Mouse (Mus musculus): Measurements from ENCODE around the gene Cxadr.

Cxadr gene

DNA sequence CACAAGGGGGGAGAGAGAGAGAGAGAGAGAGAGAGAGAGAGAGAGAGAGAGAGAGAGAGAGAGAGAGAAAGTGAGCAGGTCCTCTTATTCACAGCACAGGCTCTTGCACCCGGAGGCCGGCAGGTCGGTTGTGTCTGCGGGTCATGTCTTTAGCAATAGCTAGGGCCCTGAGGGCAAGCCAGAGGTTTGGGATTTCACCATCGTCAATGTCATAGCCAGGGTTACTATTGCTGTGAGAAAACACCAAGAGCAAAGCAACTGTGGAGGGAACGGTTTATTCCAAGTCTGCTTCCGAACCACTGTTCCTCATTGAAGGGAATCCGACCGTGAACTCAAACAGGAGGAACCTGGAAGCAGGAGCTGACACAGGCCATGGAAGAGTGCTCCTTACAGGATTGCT, 5.2 kb upstream of the Cxadr start:
- CTCF ChIA-PET: interaction anchor here in 1 of 4 experiments (0.7 kb wide), 2 partner anchors 65 to 1289 kb away, joined by 4 to 6 read pairs; no protein-coding TSS in a partner anchor
- POLR2A ChIA-PET: interaction anchor here in 2 of 4 experiments (0.6 to 1.3 kb wide), 3 partner anchors 21 to 148 kb away, joined by 3 to 6 read pairs (median 5); no protein-coding TSS in a partner anchor

DNA sequence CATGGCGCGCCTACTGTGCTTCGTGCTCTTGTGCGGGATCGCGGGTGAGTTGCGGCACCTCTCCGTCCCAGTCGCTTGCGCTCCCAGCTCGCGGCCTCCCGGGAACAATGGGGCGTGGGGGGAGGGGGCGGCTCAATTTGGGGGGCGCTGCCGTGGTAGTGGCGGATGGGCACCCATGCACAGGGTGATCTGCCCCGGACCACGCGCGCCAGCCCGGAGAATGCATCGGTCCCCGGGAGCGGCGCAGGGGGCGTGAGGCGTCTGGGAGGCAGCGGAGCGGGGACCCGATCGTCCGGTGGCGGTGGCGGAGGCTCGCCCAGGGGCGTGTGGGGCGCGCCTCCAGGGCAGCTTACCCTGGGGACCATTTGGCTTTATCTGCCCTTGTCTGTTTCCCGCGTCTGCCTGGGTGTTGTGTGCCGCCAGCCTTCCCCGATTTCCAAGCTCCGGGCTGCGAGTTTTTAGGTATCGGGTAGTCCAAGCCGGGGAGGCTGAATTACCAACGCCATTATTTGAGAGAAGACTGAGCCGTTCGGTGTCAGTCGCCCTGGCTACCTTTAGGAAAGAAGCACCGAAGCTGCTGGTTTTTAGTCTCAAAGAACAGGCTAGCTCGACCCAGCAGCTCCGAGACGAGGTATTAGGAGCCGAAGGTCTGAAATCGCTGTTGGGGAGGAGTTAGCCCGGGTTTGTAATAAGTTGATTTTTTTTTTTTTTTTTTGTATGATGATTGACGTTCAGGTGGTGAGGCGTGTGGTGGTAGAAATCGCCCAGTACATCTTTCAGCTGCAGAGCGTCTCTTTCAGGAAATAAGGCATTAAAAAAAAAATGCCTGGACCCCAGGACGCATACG, 765 bp downstream of the Cxadr start:
- CTCF ChIA-PET: interaction anchor here (0.7 to 2.4 kb wide), 7 partner anchors 15 to 125 kb away, joined by 3 to 17 read pairs (median 4); no protein-coding TSS in a partner anchor
- POLR2A ChIA-PET: interaction anchor here (0.5 to 3.1 kb wide), 42 partner anchors 9 to 1257 kb away, joined by 3 to 35 read pairs (median 4); no protein-coding TSS in a partner anchor

DNA sequence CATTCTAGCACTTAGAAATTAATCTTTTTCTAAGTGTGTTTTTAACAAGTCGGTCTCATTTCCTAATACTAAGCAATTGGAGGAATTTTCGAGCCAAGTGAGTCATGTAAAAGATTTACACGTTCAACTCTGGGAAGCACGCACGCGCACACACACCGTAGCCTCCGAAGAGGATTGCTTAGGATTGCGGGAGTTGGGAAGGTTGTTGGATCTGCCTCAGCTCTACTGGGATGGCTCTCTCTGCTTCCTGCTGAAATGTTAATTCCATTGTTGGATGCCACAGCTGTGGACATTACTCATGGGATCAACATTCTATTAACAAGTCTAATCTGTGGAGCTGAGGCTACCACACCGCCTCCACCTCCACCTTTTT, 1.4 kb downstream of the Cxadr start:
- CTCF ChIA-PET: interaction anchor here in 2 of 4 experiments (1.5 to 2.4 kb wide), 3 partner anchors 14 to 104 kb away, joined by 4 to 17 read pairs (median 7); no protein-coding TSS in a partner anchor
- POLR2A ChIA-PET: interaction anchor here (0.6 to 3.1 kb wide), 18 partner anchors 11 to 258 kb away, joined by 3 to 35 read pairs (median 4); no protein-coding TSS in a partner anchor

DNA sequence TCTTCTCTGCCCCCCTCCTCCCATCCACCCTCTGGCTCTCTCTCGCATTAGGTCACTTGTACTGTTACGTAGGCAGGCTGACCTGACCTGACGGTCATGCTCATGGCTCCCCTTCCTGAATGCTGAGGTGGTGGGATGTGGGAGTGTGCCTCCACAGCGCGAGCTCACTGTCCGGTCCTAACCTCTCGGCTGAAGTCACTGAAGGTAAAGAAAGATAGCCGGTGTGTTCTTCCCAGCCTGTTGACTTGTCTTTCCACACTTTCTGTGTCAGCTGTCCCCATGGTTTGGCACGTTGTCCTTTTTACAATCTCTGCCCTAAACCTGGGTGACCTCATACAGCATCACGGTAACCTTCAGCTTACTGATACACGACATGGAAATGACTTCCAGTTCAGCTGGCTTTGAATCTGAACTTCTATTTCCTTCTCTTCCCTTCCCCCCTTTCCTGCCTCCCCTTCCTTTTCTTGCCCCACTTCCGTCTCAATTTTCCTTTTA, 4.4 kb downstream of the Cxadr start:
- POLR2A ChIA-PET: interaction anchor here in 2 of 4 experiments (1.2 to 1.5 kb wide), 5 partner anchors 12 to 72 kb away, joined by 3 to 6 read pairs (median 3); partner anchors contain the start of gene Btg3 (in 1 of the 2)
- CTCF ChIA-PET: no interaction called here

DNA sequence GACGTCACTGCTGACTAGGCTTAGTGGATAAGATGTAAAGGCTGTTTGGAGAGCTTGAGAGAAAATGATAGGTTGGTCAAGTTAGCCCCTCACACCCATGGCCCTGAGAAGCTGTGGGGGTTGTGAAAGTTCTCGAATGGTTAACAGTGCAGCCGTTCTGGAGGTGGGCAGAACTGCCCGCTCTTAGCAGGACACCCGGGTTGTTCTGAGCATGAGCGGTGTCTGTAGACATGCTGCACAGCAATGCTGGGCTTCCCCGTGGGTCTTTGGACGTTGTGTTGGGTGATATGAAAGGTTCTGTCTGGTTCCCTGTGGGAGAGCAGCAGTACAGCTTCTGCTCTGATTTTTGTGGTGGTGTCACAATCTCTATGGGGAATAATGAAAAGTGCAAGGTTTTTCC, 5.3 kb downstream of the Cxadr start:
- CTCF ChIA-PET: no interaction called here
- POLR2A ChIA-PET: interaction anchor here in 2 of 4 experiments (1.2 to 1.5 kb wide), 3 partner anchors 11 to 71 kb away, joined by 3 to 6 read pairs (median 4); partner anchors contain the start of gene Btg3 (in 1 of the 2)

DNA sequence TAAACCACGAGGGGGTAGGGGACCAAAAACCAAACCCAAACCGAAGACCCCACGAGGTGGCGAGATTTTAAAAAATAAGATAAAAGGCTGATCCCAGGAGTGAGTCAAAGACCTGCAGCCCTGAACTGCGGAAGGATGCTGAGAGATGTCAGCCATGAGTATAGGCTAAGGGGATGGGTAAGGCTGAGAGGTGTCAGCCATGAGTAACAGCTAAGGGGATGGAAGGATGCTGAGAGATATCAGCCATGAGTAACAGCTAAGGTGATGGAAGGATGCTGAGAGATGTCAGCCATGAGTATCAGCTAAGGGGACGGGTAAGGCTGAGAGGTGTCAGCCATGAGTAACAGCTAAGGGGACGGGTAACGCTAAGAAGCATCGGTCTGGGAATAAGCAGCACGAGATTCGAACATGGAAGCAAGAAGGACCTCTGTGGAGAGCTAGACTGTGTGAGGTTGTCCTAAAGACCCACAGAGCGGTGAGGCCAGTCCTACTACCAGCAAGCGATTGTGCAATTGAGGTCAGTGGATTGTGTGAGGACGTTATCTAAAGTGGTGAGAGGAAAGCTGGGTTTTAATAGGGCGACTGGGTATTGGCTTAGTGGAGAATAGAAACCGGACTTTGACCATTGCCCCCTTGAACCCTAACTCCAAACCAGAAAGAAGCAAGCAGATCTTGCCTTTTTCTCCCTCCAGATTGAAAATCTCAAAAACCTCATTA, 6.3 kb downstream of the Cxadr start:
- POLR2A ChIA-PET: interaction anchor here in 1 of 4 experiments (1.1 kb wide), 1 partner anchor 9 kb away, joined by 3 read pairs; no protein-coding TSS in a partner anchor
- CTCF ChIA-PET: no interaction called here

DNA sequence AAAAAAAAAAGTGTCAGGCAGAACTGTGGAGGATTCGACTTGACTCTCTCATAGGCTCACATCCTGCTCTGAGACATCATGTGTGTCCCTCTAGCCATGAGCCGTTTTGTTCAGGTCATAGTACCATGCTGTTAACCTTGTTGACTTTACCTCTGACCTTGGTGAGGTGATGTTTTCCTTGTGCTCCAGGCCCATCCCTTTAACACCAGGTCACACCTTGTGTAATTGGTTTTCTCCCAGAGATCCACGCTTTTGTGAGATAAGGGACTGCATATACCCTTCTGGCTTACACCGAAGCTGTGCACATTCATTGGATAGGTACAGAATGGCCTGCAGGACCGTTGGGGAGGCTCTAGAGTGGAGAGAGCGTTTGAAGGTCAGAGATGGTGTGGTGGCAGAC, 8.0 kb downstream of the Cxadr start:
- CTCF ChIA-PET: no interaction called here
- POLR2A ChIA-PET: interaction anchor here in 1 of 4 experiments (2.6 kb wide), 1 partner anchor 45 kb away, joined by 8 read pairs; no protein-coding TSS in a partner anchor

DNA sequence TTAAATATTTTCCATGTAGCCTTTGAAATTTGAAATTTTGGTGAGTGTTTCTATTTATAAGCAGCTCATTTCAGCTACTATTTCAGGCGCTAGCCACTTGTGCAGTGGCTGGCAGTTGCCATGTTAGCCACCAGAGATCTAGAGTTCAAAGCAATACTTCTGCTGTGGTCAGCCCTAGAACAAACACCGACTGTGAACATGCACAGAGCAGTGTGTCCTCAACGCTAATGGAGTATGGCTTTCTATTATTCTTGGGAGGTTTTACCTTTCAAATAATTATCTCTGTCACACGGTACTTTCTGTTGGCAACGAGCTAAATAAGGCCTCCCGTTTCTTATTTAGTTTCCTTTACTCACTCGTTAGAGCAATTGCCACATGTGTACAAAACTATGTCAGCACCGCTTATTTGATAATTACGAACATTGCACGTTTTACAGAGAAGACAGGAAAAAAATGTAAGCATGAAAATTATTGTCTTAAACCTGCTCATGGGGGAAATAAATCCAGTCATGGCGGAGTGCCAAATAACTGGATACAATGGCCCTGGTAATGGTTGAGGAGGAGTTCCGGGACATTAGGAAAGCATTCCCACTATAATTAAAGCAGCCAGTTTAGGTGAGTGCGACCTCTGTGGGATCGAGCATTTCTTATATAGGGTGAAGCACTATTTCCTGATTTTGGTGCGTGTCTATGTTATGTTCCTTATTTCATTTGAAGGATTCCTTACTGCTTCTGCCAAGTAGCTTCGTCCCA, 12.0 kb downstream of the Cxadr start:
- POLR2A ChIA-PET: interaction anchor here in 1 of 4 experiments (0.6 to 1.0 kb wide), 2 partner anchors 11 to 62 kb away, joined by 3 to 4 read pairs; no protein-coding TSS in a partner anchor
- CTCF ChIA-PET: interaction anchor here in 1 of 4 experiments (0.6 kb wide), 1 partner anchor 23 kb away, joined by 9 read pairs; no protein-coding TSS in a partner anchor

GRCm38 (mm10) chr16:78314026-78314425, 12.7 kb downstream of the Cxadr start:
- CTCF ChIA-PET: no interaction called here

GRCm38 (mm10) chr16:78316849-78317248, 15.6 kb downstream of the Cxadr start:
- POLR2A ChIA-PET: interaction anchor here in 3 of 4 experiments (0.7 to 2.0 kb wide), 9 partner anchors 9 to 52 kb away, joined by 3 to 11 read pairs (median 5); partner anchors contain the start of gene Cxadr (in 2 of the 3)
- CTCF ChIA-PET: interaction anchor here (0.6 to 2.2 kb wide), 22 partner anchors 9 to 121 kb away, joined by 3 to 38 read pairs (median 4); partner anchors contain the start of gene Cxadr (in 2 of the 4)

More at GRCm38 (mm10) chr16:78314026-78314425, 12.7 kb downstream of the Cxadr start:
- POLR2A ChIA-PET: interaction anchor here in 1 of 4 experiments (0.6 to 1.0 kb wide), 2 partner anchors 11 to 61 kb away, joined by 3 to 4 read pairs; no protein-coding TSS in a partner anchor

DNA sequence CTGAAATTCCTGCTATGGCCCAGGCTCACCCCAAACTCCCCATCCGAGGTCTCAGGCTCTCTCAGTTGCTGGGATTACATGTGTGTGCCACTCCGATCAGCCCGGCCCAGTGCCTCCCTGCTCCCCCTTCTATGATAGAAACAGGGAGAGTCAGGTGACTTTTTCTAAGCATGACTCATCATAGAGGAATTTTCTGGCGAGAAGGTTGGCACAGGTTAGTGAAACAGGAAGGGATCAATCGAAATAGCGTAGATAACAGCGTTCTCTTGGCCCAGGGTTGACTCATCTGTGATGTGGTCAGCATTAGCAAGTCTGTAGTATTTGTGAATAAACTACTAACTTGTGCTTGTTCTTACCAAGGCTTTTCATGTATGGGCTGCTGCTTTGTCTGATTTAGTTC, 16.7 kb downstream of the Cxadr start:
- POLR2A ChIA-PET: interaction anchor here in 1 of 4 experiments (1.2 to 2.0 kb wide), 4 partner anchors 12 to 53 kb away, joined by 4 to 11 read pairs (median 6); partner anchors contain the start of gene Cxadr
- CTCF ChIA-PET: interaction anchor here (0.6 to 2.2 kb wide), 7 partner anchors 29 to 120 kb away, joined by 3 to 38 read pairs (median 12); no protein-coding TSS in a partner anchor

- CTCF ChIA-PET: no interaction called here
- POLR2A ChIA-PET: interaction anchor here in 1 of 4 experiments (1.7 kb wide), 1 partner anchor 18 kb away, joined by 4 read pairs; the partner anchor contains the start of gene Cxadr
Measured at GRCm38 (mm10) chr16:78319711-78320110, 18.4 kb downstream of the Cxadr start.

DNA sequence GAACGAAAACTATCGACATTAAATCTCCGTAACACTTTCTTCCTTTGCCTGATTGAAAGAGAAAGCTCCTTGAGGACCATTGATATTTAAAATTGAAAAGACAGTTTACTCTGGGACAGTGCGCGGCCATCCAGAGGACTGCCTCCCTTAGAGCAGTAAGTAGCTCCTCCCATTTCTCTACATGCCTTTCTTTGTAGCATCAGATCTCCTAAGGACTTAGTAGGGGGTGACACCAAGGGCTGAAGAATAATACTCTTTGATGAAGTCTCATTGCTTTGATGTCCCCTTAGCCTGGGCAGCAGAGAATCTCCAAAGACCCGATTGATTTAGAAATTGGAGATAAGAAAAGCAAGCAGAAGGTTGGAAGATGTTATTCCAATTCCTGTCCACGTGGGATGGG, 20.3 kb downstream of the Cxadr start:
- CTCF ChIA-PET: no interaction called here
- POLR2A ChIA-PET: interaction anchor here in 1 of 4 experiments (0.6 to 0.7 kb wide), 3 partner anchors 36 to 134 kb away, joined by 3 read pairs; no protein-coding TSS in a partner anchor

DNA sequence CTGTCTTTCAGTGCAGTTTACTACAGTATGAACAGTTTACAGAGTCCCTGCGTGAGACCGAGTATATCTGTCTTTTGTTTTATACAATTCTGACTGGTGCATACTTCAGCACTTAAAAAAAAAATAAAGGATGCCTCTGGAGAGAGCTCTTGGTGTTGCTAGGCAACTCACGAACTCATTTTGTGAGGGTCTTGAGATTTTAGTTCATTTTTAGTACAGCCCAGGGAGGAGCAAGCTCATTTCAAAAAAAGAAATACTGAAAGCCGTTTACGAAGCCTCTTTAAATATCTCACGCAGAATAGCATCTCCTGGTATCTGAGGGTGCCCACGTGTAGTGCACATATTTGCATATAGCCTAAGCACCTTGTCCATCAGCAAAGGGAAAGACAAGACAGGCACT, 20.9 kb downstream of the Cxadr start:
- POLR2A ChIA-PET: interaction anchor here in 1 of 4 experiments (0.6 kb wide), 2 partner anchors 84 to 133 kb away, joined by 3 to 4 read pairs; no protein-coding TSS in a partner anchor
- CTCF ChIA-PET: no interaction called here

- ChIA-PET POLR2A (interaction anchor here in 1 of 4 experiments (1.2 kb wide), 1 partner anchor 15 kb away, joined by 3 read pairs; no protein-coding TSS in a partner anchor), CTCF (interaction anchor here in 1 of 4 experiments (1.3 kb wide), 1 partner anchor 9 kb away, joined by 3 read pairs; no protein-coding TSS in a partner anchor)
Measured at GRCm38 (mm10) chr16:78325972-78326848, 24.9 kb downstream of the Cxadr start.

DNA sequence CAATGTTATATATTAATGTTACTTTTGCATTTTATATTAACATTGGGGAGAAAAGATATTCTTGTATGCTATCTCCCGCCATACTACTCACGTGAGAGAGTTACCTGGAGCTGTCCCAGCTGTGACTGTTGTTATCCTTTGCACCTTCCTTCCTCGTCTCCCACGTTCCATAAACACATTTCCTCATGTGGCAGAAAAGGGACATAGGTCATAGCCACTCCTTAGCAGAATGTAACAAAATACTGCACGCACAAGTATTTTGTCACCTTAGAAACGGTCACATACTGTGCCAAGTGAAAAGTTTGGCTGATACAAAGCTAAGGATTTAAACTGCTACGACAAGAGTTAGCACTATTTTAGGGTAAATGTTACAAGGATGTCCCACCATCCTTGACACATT, 26.3 kb downstream of the Cxadr start:
- POLR2A ChIA-PET: interaction anchor here in 1 of 4 experiments (1.2 to 1.3 kb wide), 2 partner anchors 17 to 18 kb away, joined by 3 to 4 read pairs; no protein-coding TSS in a partner anchor
- CTCF ChIA-PET: interaction anchor here in 2 of 4 experiments (1.0 to 1.3 kb wide), 2 partner anchors 11 to 129 kb away, joined by 3 read pairs; no protein-coding TSS in a partner anchor

All from embryonic stem cell, embryonic (primary cell).